Mouse (Mus musculus): ENCODE results near the gene Slc30a2. TPM values are rescaled to one million over a fixed set of nuclear protein-coding genes. Genes with fewer than 3 reads are reported as not detected.
A peak's percentile ranks its signal among the peaks of the same experiment; 100 is the strongest.

The Slc30a2 gene
- polyA plus RNA-seq, 1 experiment from 2014 or later: 0.23 TPM

DNA sequence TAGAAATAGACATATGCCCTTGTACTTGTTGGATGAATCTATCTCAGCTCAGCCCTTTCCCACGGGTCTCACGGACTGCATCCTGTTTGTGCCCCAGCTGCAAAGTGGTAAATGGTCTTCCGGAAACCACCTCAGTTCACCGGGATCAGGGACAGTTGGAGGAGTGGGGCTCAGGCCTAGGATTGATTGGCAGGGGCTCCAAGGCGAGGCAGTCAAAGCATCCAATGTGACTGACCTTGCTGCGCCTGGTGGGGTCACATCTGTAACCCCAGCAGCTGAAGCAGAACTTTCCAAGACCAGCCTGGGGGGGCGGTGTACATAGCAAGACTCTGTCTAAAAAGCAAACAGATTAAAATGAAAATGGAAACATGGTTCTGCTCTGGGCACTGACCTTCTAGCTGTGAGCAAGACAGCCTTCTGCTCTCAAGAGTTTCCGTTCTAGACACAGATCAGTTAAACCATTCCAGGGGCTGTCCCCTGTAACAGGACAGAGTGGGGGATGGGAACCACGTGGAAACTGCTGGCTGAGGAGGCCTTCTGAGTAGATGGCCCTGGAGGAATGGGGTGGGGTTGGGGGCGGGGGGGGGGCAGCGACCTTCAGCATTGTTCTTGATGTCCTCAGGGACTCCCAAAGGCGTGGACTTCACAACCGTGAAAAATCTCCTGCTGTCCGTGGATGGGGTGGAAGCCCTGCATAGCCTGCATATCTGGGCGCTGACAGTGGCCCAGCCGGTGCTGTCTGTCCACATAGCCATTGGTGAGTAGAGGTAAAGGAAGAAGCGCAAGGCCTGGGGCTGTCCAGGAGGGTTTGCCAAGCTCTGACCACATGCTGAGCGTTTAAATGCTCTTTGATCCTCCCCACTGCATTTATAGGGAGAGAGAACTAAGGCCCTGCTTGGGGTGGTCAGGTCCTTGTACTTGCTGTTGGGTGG lies 8.6 kb downstream of the Slc30a2 start:
- Histone ChIP-seq H3K9ac (no peak overlapping the region), H3K27me3 (replicated peaks) (0 out of 2 replicates have a peak, but pooled peaks cover under 1% of the 10 kb centered on the region), H3K36me3 (replicated peaks) (no peaks in the 10 kb centered on the region), H3K9me3 (no peaks in the 10 kb centered on the region), H3K4me1 (no peaks in the 10 kb centered on the region), H3K27ac (no peak overlapping the region), H3K4me3 (no peak overlapping the region), H3K4me2 (no peak overlapping the region)
- no peak for ATAC-seq (replicated peaks)
- 49% methylated on average over 18 of the region's 18 CpGs for WGBS

DNA sequence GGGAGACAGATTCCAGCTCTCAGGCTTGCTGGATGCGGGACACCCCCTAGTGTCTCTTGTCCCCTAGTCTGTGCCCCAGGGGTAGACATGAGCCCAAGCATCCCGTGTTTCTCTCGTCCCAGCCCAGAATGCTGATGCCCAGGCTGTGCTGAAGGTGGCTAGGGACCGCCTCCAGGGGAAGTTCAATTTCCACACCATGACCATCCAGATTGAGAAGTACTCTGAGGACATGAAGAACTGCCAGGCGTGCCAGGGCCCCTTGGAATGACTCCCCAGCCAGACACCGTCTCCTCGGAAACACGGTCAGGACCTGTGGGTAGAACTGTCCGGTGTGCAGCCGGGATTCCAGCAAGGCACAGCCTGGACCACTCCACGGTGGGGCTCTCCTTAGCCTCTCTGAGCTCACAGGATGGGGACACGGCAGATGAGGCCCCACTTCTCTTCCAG lies 9.3 kb downstream of the Slc30a2 start:
- Histone ChIP-seq H3K4me1 (peaks cover 4% of the 10 kb centered on the region; the same call in 1 of the 2 replicates), H3K27me3 (replicated peaks) (no peaks in the 10 kb centered on the region), H3K36me3 (replicated peaks) (no peaks in the 10 kb centered on the region), H3K9ac (no peak overlapping the region), H3K9me3 (no peaks in the 10 kb centered on the region), H3K4me3 (no peak overlapping the region), H3K27ac (no peak overlapping the region), H3K4me2 (no peak overlapping the region)
- WGBS: 61% methylated on average over 12 of the region's 12 CpGs
- no peak for ATAC-seq (replicated peaks)

DNA sequence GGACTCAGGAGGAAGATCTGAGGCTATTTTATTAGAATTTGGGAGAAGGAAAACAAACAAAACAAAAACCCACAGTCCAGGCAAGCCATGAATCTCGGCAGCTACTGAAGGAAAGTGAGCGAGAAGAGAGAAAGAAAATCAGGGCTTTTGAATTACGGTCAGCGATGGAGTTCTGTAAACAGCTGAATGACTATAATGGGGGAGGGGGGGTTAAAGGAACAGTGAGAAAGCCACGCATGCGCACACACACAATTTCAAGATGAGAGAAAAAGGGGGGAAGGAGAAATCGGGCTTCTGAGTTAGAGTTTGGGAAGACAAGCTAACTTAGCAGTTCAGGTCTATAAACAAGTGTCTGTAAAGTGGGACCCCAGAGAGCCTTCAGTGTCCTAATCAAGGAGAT lies 9.9 kb downstream of the Slc30a2 start:
- ATAC-seq (replicated peaks): no peak
- Histone ChIP-seq H3K27ac (no peak overlapping the region), H3K27me3 (replicated peaks) (no peaks in the 10 kb centered on the region), H3K4me3 (no peak overlapping the region), H3K4me1 (peaks cover 11% of the 10 kb centered on the region; the same call in 1 of the 2 replicates), H3K9me3 (no peaks in the 10 kb centered on the region), H3K9ac (no peak overlapping the region), H3K36me3 (replicated peaks) (no peaks in the 10 kb centered on the region), H3K4me2 (no peak overlapping the region)
- 78% methylated on average over 7 of the region's 7 CpGs for WGBS

DNA sequence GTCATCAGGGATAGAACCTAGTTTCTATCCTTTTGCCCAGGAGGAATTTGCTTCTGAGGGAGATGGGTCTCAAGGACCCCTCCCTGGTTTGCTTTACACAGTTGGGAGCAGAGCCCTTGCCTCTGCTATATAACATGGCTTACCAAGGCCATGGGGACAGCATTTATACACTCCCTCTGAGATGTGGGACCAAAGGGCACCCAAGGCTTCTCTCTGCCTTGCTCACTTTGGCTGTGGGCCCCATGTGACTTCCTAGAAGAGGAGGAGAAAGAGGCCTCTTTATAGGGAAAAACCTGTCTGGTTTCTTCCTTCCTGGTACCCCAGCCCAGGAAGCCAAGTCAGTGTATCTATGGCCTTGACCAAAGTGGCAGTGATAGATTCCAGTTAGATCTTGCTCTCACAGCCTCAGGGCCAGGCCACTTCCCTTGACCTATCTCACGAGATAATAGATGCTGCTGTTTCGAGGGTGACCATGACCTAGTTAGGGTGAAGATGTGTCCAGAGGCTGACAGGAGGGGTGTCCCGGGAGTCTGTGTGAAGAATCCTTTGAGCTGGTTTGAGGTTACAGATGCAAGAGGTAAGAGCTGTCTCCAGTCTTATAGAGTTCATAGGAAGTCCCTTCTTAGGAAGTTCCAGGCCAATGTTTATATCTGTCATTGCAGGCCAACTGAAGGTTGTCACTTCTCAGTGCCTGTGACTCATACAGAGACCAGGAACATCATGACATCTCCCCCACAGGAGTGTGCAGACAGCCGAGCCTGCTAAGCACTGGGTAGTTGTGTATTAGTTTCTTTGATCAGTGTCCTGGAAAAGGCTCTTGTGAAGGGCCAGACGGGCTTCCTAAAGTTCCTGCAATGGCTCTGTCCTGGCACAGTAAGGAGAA lies 10.8 kb downstream of the Slc30a2 start:
- no peak overlapping the region for H3K27ac ChIP-seq
- no peaks in the 10 kb centered on the region for H3K36me3 ChIP-seq (replicated peaks)
- H3K27me3 ChIP-seq (replicated peaks): no peaks in the 10 kb centered on the region
- H3K4me2 ChIP-seq: no peak overlapping the region
- WGBS: 59% methylated on average over 5 of the region's 5 CpGs
- H3K9me3 ChIP-seq: no peaks in the 10 kb centered on the region
- H3K9ac ChIP-seq: no peak overlapping the region
- ATAC-seq (replicated peaks): no peak
- H3K4me1 ChIP-seq: peaks cover 12% of the 10 kb centered on the region; the same call in 1 of the 2 replicates
- H3K4me3 ChIP-seq: no peak overlapping the region

DNA sequence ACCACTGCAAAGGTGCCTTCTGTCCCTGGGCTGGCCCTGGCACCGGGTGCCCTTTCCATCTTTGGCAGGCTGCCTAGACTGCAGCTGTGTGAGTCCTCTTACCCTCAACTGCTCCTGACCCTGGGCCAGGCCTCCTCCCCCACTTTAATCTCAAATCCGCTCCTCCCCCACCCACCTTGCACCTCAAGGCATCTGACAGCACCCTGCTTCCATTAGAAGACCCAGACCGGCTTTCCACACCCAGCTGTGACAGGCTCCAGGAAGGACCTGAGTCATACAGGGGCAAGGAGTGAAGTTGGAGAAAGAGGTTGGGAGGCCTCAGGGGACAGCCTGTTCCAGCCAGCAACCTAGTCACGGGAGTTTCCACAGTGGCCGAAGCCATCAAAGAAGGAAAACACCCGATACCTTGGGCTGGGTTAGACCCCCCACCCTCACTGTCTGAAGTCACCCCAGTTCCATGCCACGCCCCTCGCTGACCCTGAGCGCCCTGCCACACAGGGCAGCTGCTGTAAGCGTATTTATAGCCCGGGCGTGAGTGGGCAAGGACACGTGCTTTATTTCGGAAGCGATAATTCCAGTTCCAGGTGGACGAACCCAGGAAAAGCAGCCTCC lies 13.0 kb downstream of the Slc30a2 start:
- Histone ChIP-seq H3K4me1 (peaks cover 12% of the 10 kb centered on the region; the same call in 1 of the 2 replicates), H3K9me3 (no peaks in the 10 kb centered on the region), H3K27me3 (replicated peaks) (no peaks in the 10 kb centered on the region), H3K4me2 (no peak overlapping the region), H3K36me3 (replicated peaks) (no peaks in the 10 kb centered on the region), H3K9ac (no peak overlapping the region), H3K27ac (no peak overlapping the region), H3K4me3 (no peak overlapping the region)
- ATAC-seq (replicated peaks): no peak
- WGBS: 60% methylated on average over 16 of the region's 16 CpGs

DNA sequence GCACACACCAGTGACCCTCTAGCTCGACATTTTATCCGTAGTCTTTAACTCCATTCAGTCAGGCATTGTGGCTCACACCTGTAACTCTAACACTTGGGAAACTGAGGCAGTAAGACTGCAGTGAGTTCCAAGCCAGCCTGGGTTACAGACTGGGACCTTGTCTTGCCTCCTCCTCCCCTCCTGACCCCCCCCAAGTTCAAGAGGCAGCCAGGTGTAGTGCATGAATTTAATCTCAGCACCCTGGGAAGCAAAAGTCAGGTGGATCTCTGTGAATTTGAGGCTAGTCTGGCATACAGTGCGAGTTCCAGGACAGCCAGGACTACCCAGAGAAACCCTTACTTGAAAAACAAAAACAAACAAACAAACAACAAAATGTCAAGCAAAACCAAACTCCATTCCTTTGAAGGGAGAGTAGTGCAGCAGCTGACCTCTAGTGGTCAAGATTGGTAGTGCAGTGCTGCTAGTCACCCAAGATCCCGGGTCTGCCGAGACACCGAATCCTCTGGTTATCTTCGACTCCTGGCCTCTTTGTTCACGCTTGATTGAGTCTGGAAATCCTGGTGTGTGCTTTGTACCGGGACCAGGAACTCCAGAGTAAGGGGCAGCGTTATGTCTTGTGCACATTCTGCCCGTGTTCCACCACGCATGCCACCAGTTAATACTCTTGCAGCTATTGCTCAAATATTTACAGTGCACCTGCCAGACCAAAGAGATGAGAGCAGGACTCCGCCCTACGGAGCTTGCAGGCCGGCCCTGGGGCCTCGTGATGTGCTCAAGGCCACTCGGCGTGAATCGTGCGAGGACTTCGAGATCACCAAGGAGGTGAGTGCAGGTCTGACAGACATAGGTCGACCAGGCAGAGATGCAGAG lies 13.8 kb downstream of the Slc30a2 start:
- WGBS: 19% methylated on average over 22 of the region's 22 CpGs
- Histone ChIP-seq H3K27ac (no peak overlapping the region), H3K9ac (peak overlapping the region; percentile 30), H3K9me3 (no peaks in the 10 kb centered on the region), H3K4me1 (peaks cover 12% of the 10 kb centered on the region; the same call in 1 of the 2 replicates), H3K4me3 (peak overlapping the region; percentile 21), H3K36me3 (replicated peaks) (no peaks in the 10 kb centered on the region), H3K27me3 (replicated peaks) (no peaks in the 10 kb centered on the region), H3K4me2 (peak overlapping the region; percentile 45)
- ATAC-seq (replicated peaks): peak; percentile 61

DNA sequence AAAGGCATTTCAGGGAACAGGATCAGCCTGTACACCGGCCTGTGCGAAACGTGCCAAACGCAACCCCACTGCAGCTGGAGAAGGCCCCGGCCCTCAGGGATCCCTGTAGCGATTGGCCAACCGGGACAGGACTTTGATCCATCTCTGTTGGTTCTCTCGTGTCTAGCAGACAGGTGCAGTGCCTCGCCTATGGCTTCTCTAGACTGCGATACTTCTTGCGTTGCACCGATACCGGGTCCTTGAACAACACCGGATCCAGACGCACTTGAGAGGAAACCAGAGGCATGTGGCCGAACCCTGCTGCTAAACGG lies 14.4 kb downstream of the Slc30a2 start:
- no peaks in the 10 kb centered on the region for H3K9me3 ChIP-seq
- 29% methylated on average over 17 of the region's 17 CpGs for WGBS
- H3K4me3 ChIP-seq: peak overlapping the region; percentile 21
- peak overlapping the region; percentile 30 for H3K9ac ChIP-seq
- ATAC-seq (replicated peaks): no peak
- no peaks in the 10 kb centered on the region for H3K36me3 ChIP-seq (replicated peaks)
- peak overlapping the region; percentile 45 for H3K4me2 ChIP-seq
- H3K27me3 ChIP-seq (replicated peaks): no peaks in the 10 kb centered on the region
- H3K27ac ChIP-seq: no peak overlapping the region
- H3K4me1 ChIP-seq: peaks cover 12% of the 10 kb centered on the region; the same call in 1 of the 2 replicates

DNA sequence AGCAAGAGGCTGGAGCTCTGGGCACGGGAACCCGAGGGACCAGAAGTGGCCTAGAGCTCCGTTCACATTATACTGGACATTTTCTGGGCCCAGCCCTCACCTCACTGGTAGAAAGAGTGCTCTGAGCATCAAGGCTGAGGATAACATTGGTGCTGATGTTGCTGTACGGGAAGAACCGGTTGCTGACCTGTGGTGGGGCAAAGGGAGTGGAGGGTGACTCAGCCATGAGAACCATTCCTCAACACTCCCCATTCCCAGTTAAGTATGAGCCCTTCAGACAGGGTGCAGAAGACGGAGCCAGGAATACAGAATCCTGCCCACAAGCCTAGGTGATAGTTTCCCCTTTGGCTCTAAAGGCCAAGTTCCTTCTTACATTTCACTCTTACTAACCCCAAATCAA lies 16.7 kb downstream of the Slc30a2 start:
- Histone ChIP-seq H3K9ac (no peak overlapping the region), H3K4me2 (no peak overlapping the region), H3K27me3 (replicated peaks) (no peaks in the 10 kb centered on the region; the same call in 1 of the 2 replicates), H3K27ac (no peak overlapping the region), H3K9me3 (no peaks in the 10 kb centered on the region), H3K36me3 (replicated peaks) (no peaks in the 10 kb centered on the region), H3K4me3 (no peak overlapping the region), H3K4me1 (peaks cover 12% of the 10 kb centered on the region; the same call in 1 of the 2 replicates)
- WGBS: 85% methylated on average over 6 of the region's 6 CpGs
- ATAC-seq (replicated peaks): no peak

DNA sequence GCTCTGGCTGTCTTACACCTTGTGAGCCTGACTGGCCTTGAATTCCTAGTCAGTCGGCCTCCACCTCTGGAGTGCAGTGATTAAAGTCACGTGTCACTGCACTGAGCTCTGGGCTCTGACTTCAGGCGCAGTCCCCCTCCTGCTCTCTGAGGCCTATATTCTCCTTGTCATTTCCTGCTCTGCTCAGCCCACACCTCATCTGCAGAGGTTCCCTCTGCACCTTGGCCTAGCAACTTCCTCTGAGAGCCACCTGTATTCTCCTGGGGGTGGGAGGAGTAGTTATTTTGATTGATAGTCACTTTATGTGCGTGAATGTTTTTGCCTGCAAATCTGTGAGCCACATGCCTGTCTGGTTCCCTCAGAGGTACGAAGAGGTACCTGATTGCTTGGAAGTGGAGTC lies 18.2 kb downstream of the Slc30a2 start:
- H3K4me1 ChIP-seq: peaks cover 12% of the 10 kb centered on the region; the same call in 1 of the 2 replicates

DNA sequence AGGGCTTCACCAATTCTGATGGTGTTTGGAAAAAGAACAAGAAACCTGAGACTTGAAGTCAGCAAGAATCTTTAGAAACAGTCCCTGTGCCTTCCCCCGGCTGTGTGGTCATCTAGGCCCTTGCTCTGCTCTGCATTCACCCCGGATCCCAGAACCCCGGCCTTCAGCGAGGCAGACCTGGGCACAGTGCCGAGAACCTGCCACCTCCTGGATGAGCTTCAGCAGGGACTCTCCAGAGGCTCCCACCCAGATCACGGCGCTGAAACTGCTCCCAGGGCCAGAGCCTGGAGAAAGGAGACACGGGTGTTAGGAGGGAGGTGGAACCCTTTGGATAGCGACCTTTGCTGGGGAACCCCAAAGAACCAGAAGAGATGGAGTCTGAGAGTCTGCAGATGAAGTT lies 19.1 kb downstream of the Slc30a2 start:
- Histone ChIP-seq H3K4me3 (no peak overlapping the region), H3K27ac (no peak overlapping the region), H3K36me3 (replicated peaks) (no peaks in the 10 kb centered on the region), H3K27me3 (replicated peaks) (no peaks in the 10 kb centered on the region; the same call in none of the 2 replicates), H3K9ac (no peak overlapping the region), H3K9me3 (no peaks in the 10 kb centered on the region), H3K4me2 (no peak overlapping the region), H3K4me1 (peaks cover 9% of the 10 kb centered on the region; the same call in 1 of the 2 replicates)
- 70% methylated on average over 9 of the region's 9 CpGs for WGBS
- ATAC-seq (replicated peaks): no peak

More for the DNA sequence above, 18.2 kb downstream of the Slc30a2 start:
- H3K4me2 ChIP-seq: no peak overlapping the region
- no peak overlapping the region for H3K4me3 ChIP-seq
- no peak overlapping the region for H3K27ac ChIP-seq
- H3K9ac ChIP-seq: no peak overlapping the region
- no peaks in the 10 kb centered on the region for H3K36me3 ChIP-seq (replicated peaks)
- no peaks in the 10 kb centered on the region; the same call in none of the 2 replicates for H3K27me3 ChIP-seq (replicated peaks)
- 37% methylated on average over 5 of the region's 5 CpGs for WGBS
- ATAC-seq (replicated peaks): no peak
- no peaks in the 10 kb centered on the region for H3K9me3 ChIP-seq

DNA sequence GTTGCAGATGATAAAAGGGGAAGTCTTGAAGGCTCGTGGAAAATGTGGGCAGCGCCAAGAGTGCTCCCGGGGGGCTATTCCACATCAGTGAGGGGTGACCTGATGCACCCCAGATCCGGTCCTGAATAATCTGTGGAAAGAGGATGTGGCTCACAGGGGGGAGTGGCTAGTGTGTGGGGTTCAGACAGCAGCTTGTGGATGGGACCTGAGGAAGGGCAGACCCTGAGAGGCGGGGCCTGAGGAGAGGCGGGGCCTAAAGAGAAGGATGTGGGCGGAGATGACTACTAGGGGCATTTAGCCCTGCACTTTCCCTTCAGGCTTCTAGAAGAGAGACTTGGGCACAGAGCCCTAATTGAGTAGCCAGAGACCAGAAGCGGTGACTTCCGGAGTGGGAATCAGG lies 19.6 kb downstream of the Slc30a2 start:
- peaks cover 5% of the 10 kb centered on the region; the same call in 1 of the 2 replicates for H3K4me1 ChIP-seq
- H3K4me3 ChIP-seq: no peak overlapping the region
- no peak for ATAC-seq (replicated peaks)
- H3K4me2 ChIP-seq: no peak overlapping the region
- H3K9me3 ChIP-seq: no peaks in the 10 kb centered on the region
- WGBS: 29% methylated on average over 9 of the region's 9 CpGs
- H3K27ac ChIP-seq: no peak overlapping the region
- H3K36me3 ChIP-seq (replicated peaks): no peaks in the 10 kb centered on the region
- H3K9ac ChIP-seq: no peak overlapping the region
- peaks cover 3% of the 10 kb centered on the region for H3K27me3 ChIP-seq (replicated peaks)

Measured in midbrain, embryonic 15.5 days (tissue).